ENCODE assay signal across 9 mouse cellular contexts in genomic region chr16:94972080-94972855, GRCm38 (mm10). TPM values are rescaled to one million over a fixed set of nuclear protein-coding genes. Genes with fewer than 3 reads are reported as not detected.
A peak's percentile ranks its signal among the peaks of the same experiment; 100 is the strongest.
DNase-seq lines count a peak whose midpoint lies in the region; ATAC-seq and TF ChIP-seq lines count a peak whose summit lies in the region.
"Had no signal": no experiment of that assay in that cellular context is flagged by ENCODE, and none has a peak within 500 bp of the region (broad histone marks: within the 10 kb centered on the region; RNA-seq: fewer than 3 reads in every experiment).

No protein-coding gene starts in this region.

- no peaks in the 10 kb centered on the region for H3K9me3 ChIP-seq in heart, postnatal 0 days (replicated peaks; ENCODE audit: control insufficient read depth, low read length)
- no peaks in the 10 kb centered on the region for H3K9me3 ChIP-seq in heart, embryonic 10.5 days
- H3K9me3 ChIP-seq: limb, embryonic 13.5 days had no signal

- no peaks in the 10 kb centered on the region for H3K27me3 ChIP-seq in heart, postnatal 0 days (ENCODE audit: control insufficient read depth, insufficient read depth, low read length)
- no peaks in the 10 kb centered on the region for H3K27me3 ChIP-seq in heart, embryonic 10.5 days (ENCODE audit: insufficient read depth, poor library complexity, severe bottlenecking)
- no peaks in the 10 kb centered on the region for H3K27me3 ChIP-seq in thymus, adult 2 months (ENCODE audit: control insufficient read depth, insufficient read depth, low read length)
- H3K27me3 ChIP-seq: limb, embryonic 13.5 days had no signal

- H3K36me3 ChIP-seq in heart, postnatal 0 days (replicated peaks; ENCODE audit: control insufficient read depth, insufficient read depth, low read length), result no peaks in the 10 kb centered on the region
- H3K36me3 ChIP-seq in heart, embryonic 10.5 days, result no peaks in the 10 kb centered on the region
- H3K36me3 ChIP-seq in thymus, adult 2 months (ENCODE audit: control insufficient read depth, insufficient read depth, low read length), result no peaks in the 10 kb centered on the region
- H3K36me3 ChIP-seq: limb, embryonic 13.5 days had no signal

- no peak for TF ChIP-seq EP300 in heart, postnatal 0 days (IDR thresholded peaks at IDR 0.05; ENCODE audit: low read depth)

- no peak overlapping the region for H3K4me2 ChIP-seq in heart, postnatal 0 days (ENCODE audit: low read depth, low read length)
- H3K4me2 ChIP-seq: limb, embryonic 13.5 days had no signal

- DNase-seq in heart, postnatal 0 days (ENCODE audit: low spot score), result peak; percentile 41
- no peak for DNase-seq in heart, embryonic 10.5 days (ENCODE audit: low spot score)
- peak; percentile 12 for DNase-seq in thymus, postnatal 14 days
- DNase-seq in thymus, adult 2 months, result no peak
- peak; percentile 56 for DNase-seq in thymus, postnatal 4 days
- DNase-seq in right cerebral cortex, adult 18-20 months, result no peak
- no peak for DNase-seq in left cerebral cortex, postnatal 10 days (ENCODE audit: extremely low spot score in 1 of 2, low spot score in 2 of 2)

- H3K27ac ChIP-seq in heart, postnatal 0 days (ENCODE audit: low read depth), result no peak overlapping the region
- H3K27ac ChIP-seq in heart, embryonic 10.5 days, result no peak overlapping the region
- no peak overlapping the region for H3K27ac ChIP-seq in thymus, adult 2 months (ENCODE audit: control insufficient read depth, insufficient read depth, low read length)
- H3K27ac ChIP-seq: limb, embryonic 13.5 days had no signal

- intact Hi-C loops in left cerebral cortex, postnatal 10 days (cut with DNase I), result no loop called here

- WGBS in heart, postnatal 0 days, result 43% methylated on average over 14 of the region's 14 CpGs
- WGBS in heart, embryonic 10.5 days, result 43% methylated on average over 14 of the region's 14 CpGs
- 49% methylated on average over 14 of the region's 14 CpGs for WGBS in thymus, adult 2 months

- no peak for TF ChIP-seq POLR2A in thymus, adult 2 months (IDR thresholded peaks at IDR 0.05; ENCODE audit: control insufficient read depth, extremely low read depth, insufficient read depth, low read length, poor library complexity)

- H3K9ac ChIP-seq in heart, postnatal 0 days (replicated peaks; ENCODE audit: low read depth, low read length), result no peak overlapping the region
- H3K9ac ChIP-seq: limb, embryonic 13.5 days had no signal

- no peak overlapping the region for H3K4me3 ChIP-seq in heart, postnatal 0 days (ENCODE audit: low read depth, low read length)
- no peak overlapping the region for H3K4me3 ChIP-seq in heart, embryonic 10.5 days
- no peak overlapping the region for H3K4me3 ChIP-seq in thymus, adult 2 months (ENCODE audit: control insufficient read depth, insufficient read depth, low read length)
- H3K4me3 ChIP-seq: limb, embryonic 13.5 days had no signal

- ATAC-seq in heart, postnatal 0 days (ENCODE audit: insufficient read depth, low read depth), result no peak
- ATAC-seq in granulocyte monocyte progenitor cell, adult 5-6 weeks (replicated peaks; ENCODE audit: poor library complexity, severe bottlenecking), result peak; percentile 69

- no peak for TF ChIP-seq CTCF in heart, postnatal 0 days (IDR thresholded peaks at IDR 0.05; ENCODE audit: low read depth)
- no peak for TF ChIP-seq CTCF in thymus, adult 2 months (IDR thresholded peaks at IDR 0.05; ENCODE audit: borderline replicate concordance, control insufficient read depth, extremely low read depth, insufficient read depth, low read length, poor library complexity)

- H3K4me1 ChIP-seq in heart, postnatal 0 days (ENCODE audit: control insufficient read depth, insufficient read depth), result no peaks in the 10 kb centered on the region
- no peaks in the 10 kb centered on the region for H3K4me1 ChIP-seq in heart, embryonic 10.5 days
- no peaks in the 10 kb centered on the region for H3K4me1 ChIP-seq in thymus, adult 2 months (replicated peaks; ENCODE audit: control insufficient read depth, insufficient read depth, low read length)

RNA-seq across cellular contexts. Expression of gene Kcnj6, which starts 25.2 kb away (rescaled TPM):
- total RNA-seq in heart, postnatal 0 days (2014; rRNA removed; ENCODE audit: low replicate concordance), result not detected in 2 replicates
- not detected in 2 replicates for polyA plus RNA-seq in heart, postnatal 0 days (2015; fragmentation: Nextera tagmentation; extraction: Ambion mirVana)
- polyA plus RNA-seq in heart, embryonic 10.5 days (2016; fragmentation: Nextera tagmentation; extraction: Ambion mirVana), result 0.20 and 0.23 TPM in 2 replicates
- polyA plus RNA-seq in thymus, adult 2 months (2012; rRNA removed), result 0.05 and 0.07 TPM in 2 replicates
- total RNA-seq in granulocyte monocyte progenitor cell, adult 5-6 weeks (2014; fragmentation: Nextera tagmentation), result not detected in 2 replicates
- not detected in 2 replicates for total RNA-seq in granulocyte monocyte progenitor cell, adult 5-6 weeks (2017)
- total RNA-seq in left cerebral cortex, postnatal 10 days (2021), result 10 to 100 TPM; 54.4 to 57.3 TPM
- polyA plus RNA-seq: limb, embryonic 13.5 days had no signal

Comparison
In these comparisons a context has a peak if more than half of its experiments do, and no peak if none do; other contexts are left out.
1. DNase-seq: peak in heart, postnatal 0 days (single experiment), thymus, postnatal 14 days (single experiment) and thymus, postnatal 4 days (single experiment); none in heart, embryonic 10.5 days (single experiment), thymus, adult 2 months (single experiment), right cerebral cortex, adult 18-20 months (single experiment) and left cerebral cortex, postnatal 10 days (0 of 2).
2. RNA of gene Kcnj6, which starts 25.2 kb away (total RNA-seq): 54.4 to 57.3 TPM in left cerebral cortex, postnatal 10 days; not detected in heart, postnatal 0 days and not detected in granulocyte monocyte progenitor cell, adult 5-6 weeks; every median in the first group is over 10 times any median in the second.